Mouse (Mus musculus): ENCODE results near the gene Ambra1.

DNA sequence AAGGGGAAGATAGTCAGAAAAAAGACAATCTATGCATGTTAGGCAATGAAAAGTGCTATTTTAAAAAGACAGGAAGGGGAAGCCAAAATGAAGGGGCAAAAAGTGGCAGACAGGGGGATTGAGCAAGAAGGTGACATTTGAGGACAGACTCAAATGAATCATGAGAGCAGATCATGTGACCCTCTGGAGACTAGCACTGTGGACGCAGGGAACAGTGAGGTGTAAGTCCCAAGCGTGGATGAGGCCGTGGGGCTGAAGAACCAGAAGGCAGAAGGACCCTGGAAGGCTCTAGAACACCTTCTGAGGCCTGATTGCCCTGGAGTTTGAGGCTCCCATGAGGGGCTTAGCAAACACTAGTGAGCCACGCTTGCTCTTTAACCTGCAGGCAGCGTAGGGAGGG, 236.4 kb downstream of the Ambra1 start:
- no peak for TF ChIP-seq POLR2A (IDR thresholded peaks at IDR 0.05; ENCODE audit: insufficient read length, low read depth)
- TF ChIP-seq TCF12 (IDR thresholded peaks at IDR 0.05; ENCODE audit: insufficient read depth, poor library complexity, severe bottlenecking): no peak
- no peak for TF ChIP-seq MYOD1 (IDR thresholded peaks at IDR 0.05; ENCODE audit: control insufficient read depth in 1 of 3, insufficient read length in 2 of 3, low read depth in 2 of 3)
- no peak for TF ChIP-seq E2F4 (IDR thresholded peaks at IDR 0.05; ENCODE audit: insufficient read depth)
- no peak for TF ChIP-seq CEBPB (IDR thresholded peaks at IDR 0.05; ENCODE audit: insufficient read depth, poor library complexity, severe bottlenecking)
- TF ChIP-seq POLR2AphosphoS2 (IDR thresholded peaks at IDR 0.05; ENCODE audit: insufficient read length, low read depth): no peak
- TF ChIP-seq MYOG (IDR thresholded peaks at IDR 0.05; ENCODE audit: control insufficient read depth in 1 of 3, insufficient read depth in 1 of 3, insufficient read length in 2 of 3, low read depth in 2 of 3): no peak
- TF ChIP-seq TCF3 (IDR thresholded peaks at IDR 0.05; ENCODE audit: insufficient read length, low read depth): no peak
- TF ChIP-seq MAX (IDR thresholded peaks at IDR 0.05; ENCODE audit: low read depth): no peak
- no peak for TF ChIP-seq USF1 (IDR thresholded peaks at IDR 0.05; ENCODE audit: low read depth)
- TF ChIP-seq SRF (IDR thresholded peaks at IDR 0.05; ENCODE audit: control insufficient read depth, insufficient read length, low read depth): no peak

Measured in myocyte (in vitro differentiated cells).